Mouse (Mus musculus) hindbrain, postnatal 0 days (tissue): ENCODE data around the gene Ndufs5. TPM values are rescaled to one million over a fixed set of nuclear protein-coding genes. Genes with fewer than 3 reads are reported as not detected.
A peak's percentile ranks its signal among the peaks of the same experiment; 100 is the strongest.

ENCODE experiments used
- ATAC-seq: fragments of 200-750 bp; cut with Nextera tagmentation; 2 replicates; pipeline ENCODE4 v1.8.0; 2017; ENCODE audit warnings: mild to moderate bottlenecking, moderate TSS enrichment, moderate library complexity
- DNase-seq: peaks from one replicate; pipeline ENCODE4 v3.0.0-alpha.2; 2015; ENCODE audit warnings: low spot score
- H3K27ac ChIP-seq: fragments of 300-500 bp; sonication (generic); 2 replicates; pipeline ENCODE4 v1.5.1; 2014; ENCODE audit warnings: mild to moderate bottlenecking
- H3K27me3 ChIP-seq: fragments of 300-500 bp; sonication (generic); 2 replicates; pipeline ENCODE4 v1.6.1; 2014; ENCODE audit warnings: low read length, mixed read lengths; ENCODE audit not compliant: insufficient read depth
- H3K36me3 ChIP-seq: fragments of 300-500 bp; sonication (generic); 2 replicates; pipeline ENCODE4 v1.6.1; 2014; ENCODE audit warnings: low read length, mixed read lengths; ENCODE audit not compliant: insufficient read depth
- H3K4me1 ChIP-seq: fragments of 300-500 bp; sonication (generic); 2 replicates; pipeline ENCODE4 v1.6.1; 2014; ENCODE audit warnings: antibody characterized with exemption, low read length, mixed read lengths; ENCODE audit not compliant: insufficient read depth
- H3K4me2 ChIP-seq: fragments of 300-500 bp; sonication (generic); 2 replicates; pipeline ENCODE4 v1.6.1; 2014; ENCODE audit warnings: low read depth, mild to moderate bottlenecking, low read length, moderate library complexity, mixed read lengths
- H3K4me3 ChIP-seq: fragments of 300-500 bp; sonication (generic); 2 replicates; pipeline ENCODE4 v1.5.1; 2014; ENCODE audit warnings: low read length
- H3K9ac ChIP-seq: fragments of 300-500 bp; sonication (generic); replicated peaks from 2 replicates; pipeline ENCODE4 v1.6.1; 2014; ENCODE audit warnings: mild to moderate bottlenecking, low read length, moderate library complexity, mixed read lengths
- H3K9me3 ChIP-seq: fragments of 300-500 bp; sonication (generic); 2 replicates; pipeline ENCODE4 v1.6.1; 2016; ENCODE audit warnings: low read length, mixed read lengths
- CTCF ChIP-seq: IDR thresholded peaks from 2 replicates; pipeline ENCODE4 v1.5.1; 2016; ENCODE audit warnings: antibody characterized with exemption, control low read depth, low read depth
- WGBS: fragments of 180-500 bp; shearing (Covaris S2); extraction: QIAGEN DNeasy Blood & Tissue Kit; methylation state at CpG from one replicate; pipeline ENCODE4 v1.1.7; 2014; 5-methylcytosine and 5-hydroxymethylcytosine counted together
- polyA plus RNA-seq: library from polyadenylated mRNA; unstranded; fragments of >200 nt; fragmentation: Nextera tagmentation; extraction: Ambion mirVana; gene quantifications from 2 replicates; pipeline ENCODE4 v1.2.1, GENCODE M21; 2015
- total RNA-seq: library from RNA; depleted of rRNA; stranded (reverse); fragments of >200 nt; gene quantifications from 2 replicates; pipeline ENCODE4 v1.2.3, GENCODE M21; 2014; rRNA removed

The Ndufs5 gene
- total and polyA plus RNA-seq, 2 experiments from 2014 or later, result 107 to 656 TPM

DNA sequence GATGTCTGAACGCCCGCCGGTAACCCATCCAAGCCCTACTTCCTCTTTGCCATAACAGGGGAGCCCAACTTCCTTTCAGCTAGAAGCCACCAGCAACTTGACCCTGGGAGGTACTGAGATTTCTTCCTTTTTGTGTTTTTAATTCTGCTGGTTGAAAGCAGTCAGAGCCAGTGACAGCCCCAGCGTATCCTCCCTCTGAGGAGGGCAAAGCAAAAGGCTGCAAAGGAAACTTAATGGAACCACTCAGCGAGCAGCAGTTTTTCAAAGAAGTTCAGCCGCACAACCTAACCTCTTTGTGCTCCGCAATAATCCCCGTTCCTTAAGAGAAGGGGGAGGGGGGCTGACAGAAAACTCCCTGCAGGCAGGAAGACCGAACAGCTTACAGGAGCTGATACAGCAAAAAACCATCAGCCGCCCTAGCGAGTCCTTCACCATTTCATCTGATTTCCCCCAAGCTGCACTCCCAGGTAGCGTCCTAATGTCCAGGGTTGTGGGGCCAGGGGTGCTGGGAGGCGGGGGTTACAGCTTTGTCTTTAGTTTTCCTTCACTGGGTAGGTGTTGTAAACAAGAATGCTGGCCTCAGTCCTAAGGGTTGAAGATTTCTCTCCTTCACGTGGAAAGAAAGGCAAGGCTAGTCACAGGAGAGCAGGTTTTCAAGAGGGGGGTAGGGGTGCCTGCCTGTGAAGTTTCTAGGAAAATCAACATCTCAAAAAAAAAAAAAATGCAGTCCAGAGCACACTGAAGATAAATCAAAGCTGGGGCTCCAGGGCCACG is 54.9 kb downstream of the Ndufs5 start:
- H3K4me2 ChIP-seq, result peak overlapping the region; percentile 81
- peaks cover 21% of the 10 kb centered on the region for H3K4me1 ChIP-seq
- no peak for DNase-seq
- no peaks in the 10 kb centered on the region for H3K36me3 ChIP-seq
- peak overlapping the region; percentile 82 for H3K4me3 ChIP-seq
- ATAC-seq, result no peak
- peak overlapping the region; percentile 95 for H3K9ac ChIP-seq
- TF ChIP-seq CTCF, result no peak
- 11% methylated on average over 15 of the region's 15 CpGs for WGBS
- H3K27ac ChIP-seq, result peak overlapping the region; percentile 94
- no peaks in the 10 kb centered on the region for H3K9me3 ChIP-seq
- no peaks in the 10 kb centered on the region for H3K27me3 ChIP-seq

Other genes with a start within 250 kb of the Ndufs5 start
- gene Macf1, start 33.8 kb downstream of the Ndufs5 start, total RNA-seq, result 243 and 269 TPM in 2 replicates
- gene Macf1, start 33.8 kb downstream of the Ndufs5 start, polyA plus RNA-seq, result 57.3 and 57.8 TPM in 2 replicates
- 48.7 and 53.3 TPM in 2 replicates for gene Akirin1, start 32.1 kb upstream of the Ndufs5 start, total RNA-seq
- gene Akirin1, start 32.1 kb upstream of the Ndufs5 start, polyA plus RNA-seq, result 80.6 and 82.7 TPM in 2 replicates
- gene Rhbdl2, start 69.7 kb upstream of the Ndufs5 start, total RNA-seq, result 1.8 and 7.0 TPM in 2 replicates
- gene Rhbdl2, start 69.7 kb upstream of the Ndufs5 start, polyA plus RNA-seq, result 1.5 and 1.8 TPM in 2 replicates
- not detected in 2 replicates for gene 4933427I04Rik, start 141.5 kb upstream of the Ndufs5 start, total RNA-seq
- 0.10 and 0.18 TPM in 2 replicates for gene 4933427I04Rik, start 141.5 kb upstream of the Ndufs5 start, polyA plus RNA-seq
- 4.4 and 8.1 TPM in 2 replicates for gene Mycbp, start 186.6 kb upstream of the Ndufs5 start, total RNA-seq
- gene Mycbp, start 186.6 kb upstream of the Ndufs5 start, polyA plus RNA-seq, result 45.0 and 50.7 TPM in 2 replicates
- gene Rragc, start 199.2 kb upstream of the Ndufs5 start, total RNA-seq, result 41.4 and 49.1 TPM in 2 replicates
- gene Rragc, start 199.2 kb upstream of the Ndufs5 start, polyA plus RNA-seq, result 39.7 and 42.3 TPM in 2 replicates
- not detected in 2 replicates for gene 4930535I16Rik, start 199.8 kb upstream of the Ndufs5 start, total RNA-seq
- gene 4930535I16Rik, start 199.8 kb upstream of the Ndufs5 start, polyA plus RNA-seq, result not detected in 2 replicates